8 mouse cellular contexts compared by ENCODE assay signal in genomic region chr11:87086290-87086984, GRCm38 (mm10). TPM values are rescaled to one million over a fixed set of nuclear protein-coding genes. Genes with fewer than 3 reads are reported as not detected.
A peak's percentile ranks its signal among the peaks of the same experiment; 100 is the strongest.
DNase-seq lines count a peak whose midpoint lies in the region; ATAC-seq and TF ChIP-seq lines count a peak whose summit lies in the region.

TSS of gene Smg8 (minus strand) at chr11:87086774.

- no peaks in the 10 kb centered on the region for H3K9me3 ChIP-seq in ES-Bruce4 (replicated peaks; ENCODE audit: control insufficient read depth, insufficient read depth, low read length, poor library complexity, severe bottlenecking)
- no peaks in the 10 kb centered on the region for H3K9me3 ChIP-seq in forebrain, embryonic 12.5 days
- H3K9me3 ChIP-seq in heart, embryonic 16.5 days (replicated peaks; ENCODE audit: control insufficient read depth, low read length), result no peaks in the 10 kb centered on the region
- no peaks in the 10 kb centered on the region for H3K9me3 ChIP-seq in liver, embryonic 15.5 days (replicated peaks)
- no peaks in the 10 kb centered on the region for H3K9me3 ChIP-seq in neural tube, embryonic 11.5 days (ENCODE audit: control insufficient read depth, low read length)
- H3K9me3 ChIP-seq in stomach, embryonic 16.5 days (replicated peaks; ENCODE audit: control insufficient read depth, low read length), result no peaks in the 10 kb centered on the region

- H3K4me2 ChIP-seq in forebrain, embryonic 12.5 days, result peak within 1 kb of the TSS; percentile 95
- peak within 1 kb of the TSS; percentile 75 for H3K4me2 ChIP-seq in heart, embryonic 16.5 days (ENCODE audit: low read depth, low read length)
- H3K4me2 ChIP-seq in liver, embryonic 15.5 days, result peak within 1 kb of the TSS; percentile 80
- H3K4me2 ChIP-seq in neural tube, embryonic 11.5 days (ENCODE audit: low read depth), result peak within 1 kb of the TSS; percentile 81
- H3K4me2 ChIP-seq in stomach, embryonic 16.5 days (ENCODE audit: low read depth, low read length), result peak within 1 kb of the TSS; percentile 76

- 0 out of 2 replicates have a peak, but pooled peaks have one; percentile 17 for TF ChIP-seq EP300 in ES-Bruce4 (IDR thresholded peaks at IDR 0.05; ENCODE audit: insufficient read depth, low read depth, low read length)

- TF ChIP-seq POLR2A in ES-Bruce4 (IDR thresholded peaks at IDR 0.05; ENCODE audit: insufficient read depth, low read length), result peak; percentile 82

- H3K4me3 ChIP-seq in ES-Bruce4 (ENCODE audit: low read depth, low read length), result peak within 1 kb of the TSS; percentile 89
- peak within 1 kb of the TSS; percentile 70 for H3K4me3 ChIP-seq in forebrain, embryonic 12.5 days (replicated peaks)
- peak within 1 kb of the TSS; percentile 80 for H3K4me3 ChIP-seq in heart, embryonic 16.5 days (ENCODE audit: low read length)
- peak within 1 kb of the TSS; percentile 70 for H3K4me3 ChIP-seq in liver, embryonic 15.5 days (replicated peaks)
- peak within 1 kb of the TSS; percentile 83 for H3K4me3 ChIP-seq in neural tube, embryonic 11.5 days (ENCODE audit: low read depth, low read length)
- peak within 1 kb of the TSS; percentile 73 for H3K4me3 ChIP-seq in stomach, embryonic 16.5 days (replicated peaks; ENCODE audit: low read length)

- 1% methylated on average over 43 of the region's 43 CpGs for WGBS in forebrain, embryonic 12.5 days
- under 1% methylated on average over 43 of the region's 43 CpGs for WGBS in heart, embryonic 16.5 days
- under 1% methylated on average over 43 of the region's 43 CpGs for WGBS in liver, embryonic 15.5 days (ENCODE audit: insufficient replicate concordance)
- WGBS in neural tube, embryonic 11.5 days, result 1% methylated on average over 43 of the region's 43 CpGs
- WGBS in stomach, embryonic 16.5 days, result under 1% methylated on average over 43 of the region's 43 CpGs

- no peak within 1 kb of the TSS for H3K27ac ChIP-seq in ES-Bruce4 (ENCODE audit: insufficient read depth, low read length)
- peak within 1 kb of the TSS; percentile 61 for H3K27ac ChIP-seq in forebrain, embryonic 12.5 days
- H3K27ac ChIP-seq in heart, embryonic 16.5 days (ENCODE audit: low read length), result peak within 1 kb of the TSS; percentile 57
- H3K27ac ChIP-seq in liver, embryonic 15.5 days (replicated peaks), result peak within 1 kb of the TSS; percentile 69
- H3K27ac ChIP-seq in neural tube, embryonic 11.5 days (ENCODE audit: low read depth, low read length), result peak within 1 kb of the TSS; percentile 36; the same call in 1 of the 2 replicates
- peak within 1 kb of the TSS; percentile 58 for H3K27ac ChIP-seq in stomach, embryonic 16.5 days (ENCODE audit: low read length)

- H3K4me1 ChIP-seq in ES-Bruce4 (ENCODE audit: control insufficient read depth, insufficient read depth, low read length), result peaks cover 2% of the 10 kb centered on the region
- H3K4me1 ChIP-seq in forebrain, embryonic 12.5 days, result peaks cover 24% of the 10 kb centered on the region
- peaks cover 19% of the 10 kb centered on the region for H3K4me1 ChIP-seq in heart, embryonic 16.5 days (ENCODE audit: control insufficient read depth, insufficient read depth, low read length)
- H3K4me1 ChIP-seq in liver, embryonic 15.5 days (replicated peaks), result peaks cover 31% of the 10 kb centered on the region
- peaks cover 15% of the 10 kb centered on the region for H3K4me1 ChIP-seq in neural tube, embryonic 11.5 days (ENCODE audit: control insufficient read depth, insufficient read depth, low read length)
- H3K4me1 ChIP-seq in stomach, embryonic 16.5 days (ENCODE audit: control insufficient read depth, insufficient read depth, low read length), result peaks cover 15% of the 10 kb centered on the region

- peak within 1 kb of the TSS; percentile 86 for H3K9ac ChIP-seq in ES-Bruce4 (ENCODE audit: low read depth, poor library complexity, severe bottlenecking)
- peak within 1 kb of the TSS; percentile 79 for H3K9ac ChIP-seq in forebrain, embryonic 12.5 days
- H3K9ac ChIP-seq in heart, embryonic 16.5 days (ENCODE audit: low read length), result peak within 1 kb of the TSS; percentile 89
- H3K9ac ChIP-seq in liver, embryonic 15.5 days, result peak within 1 kb of the TSS; percentile 78
- H3K9ac ChIP-seq in neural tube, embryonic 11.5 days (ENCODE audit: low read length), result peak within 1 kb of the TSS; percentile 82
- H3K9ac ChIP-seq in stomach, embryonic 16.5 days (ENCODE audit: low read length), result peak within 1 kb of the TSS; percentile 84

- ATAC-seq in forebrain, embryonic 12.5 days (ENCODE audit: low FRiP score), result peak; percentile 96
- peak; percentile 92 for ATAC-seq in heart, embryonic 16.5 days (replicated peaks; ENCODE audit: extremely low read depth, insufficient read depth, low FRiP score)
- ATAC-seq in liver, embryonic 15.5 days (ENCODE audit: insufficient read depth), result peak; percentile 83
- peak; percentile 63 for ATAC-seq in neural tube, embryonic 11.5 days (ENCODE audit: insufficient read depth, low FRiP score, low TSS enrichment)
- ATAC-seq in stomach, embryonic 16.5 days (ENCODE audit: insufficient read depth, low FRiP score), result peak; percentile 98

- peaks cover 23% of the 10 kb centered on the region for H3K36me3 ChIP-seq in ES-Bruce4 (ENCODE audit: control insufficient read depth, insufficient read depth, low read length, poor library complexity, severe bottlenecking)
- peaks cover 47% of the 10 kb centered on the region for H3K36me3 ChIP-seq in forebrain, embryonic 12.5 days (replicated peaks)
- peaks cover 13% of the 10 kb centered on the region for H3K36me3 ChIP-seq in heart, embryonic 16.5 days (ENCODE audit: control insufficient read depth, insufficient read depth)
- H3K36me3 ChIP-seq in liver, embryonic 15.5 days (replicated peaks), result peaks cover 47% of the 10 kb centered on the region
- peaks cover 7% of the 10 kb centered on the region; the same call in 1 of the 2 replicates for H3K36me3 ChIP-seq in neural tube, embryonic 11.5 days (ENCODE audit: control insufficient read depth, insufficient read depth, low read length)
- H3K36me3 ChIP-seq in stomach, embryonic 16.5 days (ENCODE audit: control insufficient read depth, insufficient read depth, low read length), result peaks cover 3% of the 10 kb centered on the region; the same call in 1 of the 2 replicates

- no peak for TF ChIP-seq CTCF in ES-Bruce4 (IDR thresholded peaks at IDR 0.05; ENCODE audit: low read depth, low read length)

- peak; percentile 81 for DNase-seq in c-Kit-positive CD71-positive TER-119-positive erythroid progenitor cells, embryonic 14.5 days (ENCODE audit: low spot score)
- peak; percentile 89 for DNase-seq in kidney, postnatal 36 days
- DNase-seq in neural tube, embryonic 11.5 days (ENCODE audit: low spot score), result peak; percentile 83

- H3K27me3 ChIP-seq in ES-Bruce4 (ENCODE audit: control insufficient read depth, insufficient read depth, low read length, poor library complexity, severe bottlenecking), result no peaks in the 10 kb centered on the region
- no peaks in the 10 kb centered on the region for H3K27me3 ChIP-seq in forebrain, embryonic 12.5 days
- H3K27me3 ChIP-seq in heart, embryonic 16.5 days (ENCODE audit: control insufficient read depth, insufficient read depth, low read length), result no peaks in the 10 kb centered on the region
- H3K27me3 ChIP-seq in liver, embryonic 15.5 days, result no peaks in the 10 kb centered on the region
- H3K27me3 ChIP-seq in neural tube, embryonic 11.5 days (ENCODE audit: control insufficient read depth, insufficient read depth, low read length), result no peaks in the 10 kb centered on the region
- no peaks in the 10 kb centered on the region for H3K27me3 ChIP-seq in stomach, embryonic 16.5 days (ENCODE audit: control insufficient read depth, insufficient read depth, low read length)

RNA-seq across cellular contexts. Expression of gene Smg8, which starts in this region (rescaled TPM):
- polyA plus RNA-seq in ES-Bruce4 (2011; ENCODE audit: insufficient read depth, insufficient read length, low read depth, missing spikeins), result 27.1 and 28.9 TPM in 2 replicates
- 24.9 and 25.0 TPM in 2 replicates for polyA plus RNA-seq in forebrain, embryonic 12.5 days (2016; fragmentation: Nextera tagmentation; extraction: Ambion mirVana)
- polyA plus RNA-seq in heart, embryonic 16.5 days (2015; fragmentation: Nextera tagmentation; extraction: Ambion mirVana), result 12.7 and 13.9 TPM in 2 replicates
- 6.9 and 7.6 TPM in 2 replicates for polyA plus RNA-seq in liver, embryonic 15.5 days (2015; fragmentation: Nextera tagmentation; extraction: Ambion mirVana)
- polyA plus RNA-seq in neural tube, embryonic 11.5 days (2014; fragmentation: Nextera tagmentation; extraction: Ambion mirVana), result 30.0 and 34.4 TPM in 2 replicates
- 17.7 and 17.9 TPM in 2 replicates for polyA plus RNA-seq in stomach, embryonic 16.5 days (2015; fragmentation: Nextera tagmentation; extraction: Ambion mirVana)
